Mouse (Mus musculus) thymus, adult 2 months (tissue): ENCODE measurements around the gene Ddx51.

Experiments used
- CTCF ChIP-seq: fragments of 200-500 bp; IDR thresholded peaks from 2 replicates; pipeline ENCODE4 v1.5.1; 2012; ENCODE audit warnings: mild to moderate bottlenecking, control low read depth, low read length, moderate library complexity, borderline replicate concordance; ENCODE audit not compliant: control insufficient read depth, poor library complexity, insufficient read depth; ENCODE audit errors: extremely low read depth
- POLR2A ChIP-seq: fragments of 200-500 bp; IDR thresholded peaks from 2 replicates; pipeline ENCODE4 v1.6.1; 2012; ENCODE audit warnings: mild to moderate bottlenecking, low read length, control low read depth, moderate library complexity; ENCODE audit not compliant: control insufficient read depth, poor library complexity, insufficient read depth; ENCODE audit errors: extremely low read depth

DNA sequence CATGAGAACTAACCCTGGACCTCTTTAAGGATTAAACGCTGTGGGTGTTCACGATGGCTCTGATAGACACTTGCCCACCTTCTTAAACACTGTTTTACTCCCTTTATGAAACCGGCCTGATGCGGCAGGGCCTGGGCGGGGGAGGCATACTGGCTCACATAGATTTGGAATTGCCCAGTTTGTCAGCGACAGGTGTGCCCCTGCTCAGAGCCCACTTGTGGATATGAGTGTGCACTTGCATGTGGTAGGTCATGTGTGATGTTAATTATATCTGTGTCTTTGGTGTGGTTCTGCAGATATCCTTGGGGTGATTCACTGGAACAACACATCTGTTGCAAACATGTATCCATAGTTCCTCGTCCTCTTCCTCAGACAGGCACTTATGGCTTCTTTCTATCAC, 42.8 kb upstream of the Ddx51 start:
- TF ChIP-seq CTCF (no peak), POLR2A (no peak)
